Mouse (Mus musculus) ES-Bruce4 (cell line): ENCODE measurements around the gene Chrna10. TPM values are rescaled to one million over a fixed set of nuclear protein-coding genes. Genes with fewer than 3 reads are reported as not detected.

Source experiments
- H3K27ac ChIP-seq: 2 replicates; pipeline ENCODE4 v1.5.1; 2012; ENCODE audit warnings: low read length, inconsistent platforms; ENCODE audit not compliant: insufficient read depth
- H3K27me3 ChIP-seq: 2 replicates; pipeline ENCODE4 v1.6.1; 2012; ENCODE audit warnings: mild to moderate bottlenecking, low read length, inconsistent platforms; ENCODE audit not compliant: control insufficient read depth, poor library complexity, insufficient read depth, severe bottlenecking
- H3K36me3 ChIP-seq: 2 replicates; pipeline ENCODE4 v1.6.1; 2012; ENCODE audit warnings: inconsistent platforms, mild to moderate bottlenecking, low read length, moderate library complexity; ENCODE audit not compliant: control insufficient read depth, poor library complexity, insufficient read depth, severe bottlenecking
- H3K4me1 ChIP-seq: one replicate; pipeline ENCODE4 v1.8.1; 2011; ENCODE audit warnings: low read length; ENCODE audit not compliant: control insufficient read depth, insufficient read depth
- H3K4me3 ChIP-seq: 2 replicates; pipeline ENCODE4 v1.5.1; 2011; ENCODE audit warnings: low read depth, mild to moderate bottlenecking, low read length
- H3K9ac ChIP-seq: 2 replicates; pipeline ENCODE4 v1.6.1; 2012; ENCODE audit warnings: low read depth, mild to moderate bottlenecking, inconsistent platforms; ENCODE audit not compliant: poor library complexity, severe bottlenecking
- H3K9me3 ChIP-seq: replicated peaks from 2 replicates; pipeline ENCODE4 v1.6.1; 2012; ENCODE audit warnings: mild to moderate bottlenecking, low read length, inconsistent platforms; ENCODE audit not compliant: control insufficient read depth, poor library complexity, insufficient read depth, severe bottlenecking
- CTCF ChIP-seq: IDR thresholded peaks from one replicate; pipeline ENCODE4 v1.8.1; 2011; ENCODE audit warnings: low read depth, low read length
- EP300 ChIP-seq: IDR thresholded peaks from 2 replicates; pipeline ENCODE4 v1.6.1; 2011; ENCODE audit warnings: low read depth, low read length; ENCODE audit not compliant: insufficient read depth
- POLR2A ChIP-seq: IDR thresholded peaks from one replicate; pipeline ENCODE4 v1.8.1; 2011; ENCODE audit warnings: low read length; ENCODE audit not compliant: insufficient read depth
- polyA plus RNA-seq: library from polyadenylated mRNA; stranded (reverse); fragments of >200 nt; gene quantifications from 2 replicates; pipeline ENCODE4 v1.2.4, GENCODE M21; 2011; ENCODE audit warnings: low read depth; ENCODE audit not compliant: missing spikeins, insufficient read depth, insufficient read length

Gene Chrna10
- polyA plus RNA-seq, 1 experiment = not detected

DNA sequence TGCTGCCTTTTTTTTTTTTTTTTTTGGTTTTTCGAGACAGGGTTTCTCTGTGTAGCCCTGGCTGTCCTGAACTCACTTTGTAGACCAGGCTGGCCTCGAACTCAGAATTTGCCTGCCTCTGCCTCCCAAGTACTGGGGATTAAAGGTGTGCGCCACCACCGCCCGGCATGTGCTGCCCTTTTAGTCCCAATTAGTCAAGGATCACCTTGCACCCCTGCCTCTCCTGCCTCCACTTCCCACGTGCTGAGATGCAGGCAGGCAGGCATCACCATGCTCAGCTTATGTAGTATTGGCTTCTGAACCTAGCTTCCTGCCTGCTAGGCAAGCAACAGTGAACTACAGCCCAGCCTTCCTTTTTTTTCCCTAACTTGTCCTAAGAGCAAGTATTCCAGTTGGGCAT lies 754 bp upstream of the Chrna10 start:
- H3K27me3 ChIP-seq = no peaks in the 10 kb centered on the region
- H3K9ac ChIP-seq = no peak overlapping the region
- no peak for TF ChIP-seq CTCF
- no peak for TF ChIP-seq EP300
- no peak for TF ChIP-seq POLR2A
- peaks cover 27% of the 10 kb centered on the region for H3K36me3 ChIP-seq
- H3K9me3 ChIP-seq = no peaks in the 10 kb centered on the region
- H3K4me3 ChIP-seq = no peak overlapping the region
- H3K4me1 ChIP-seq = no peaks in the 10 kb centered on the region
- H3K27ac ChIP-seq = no peak overlapping the region

DNA sequence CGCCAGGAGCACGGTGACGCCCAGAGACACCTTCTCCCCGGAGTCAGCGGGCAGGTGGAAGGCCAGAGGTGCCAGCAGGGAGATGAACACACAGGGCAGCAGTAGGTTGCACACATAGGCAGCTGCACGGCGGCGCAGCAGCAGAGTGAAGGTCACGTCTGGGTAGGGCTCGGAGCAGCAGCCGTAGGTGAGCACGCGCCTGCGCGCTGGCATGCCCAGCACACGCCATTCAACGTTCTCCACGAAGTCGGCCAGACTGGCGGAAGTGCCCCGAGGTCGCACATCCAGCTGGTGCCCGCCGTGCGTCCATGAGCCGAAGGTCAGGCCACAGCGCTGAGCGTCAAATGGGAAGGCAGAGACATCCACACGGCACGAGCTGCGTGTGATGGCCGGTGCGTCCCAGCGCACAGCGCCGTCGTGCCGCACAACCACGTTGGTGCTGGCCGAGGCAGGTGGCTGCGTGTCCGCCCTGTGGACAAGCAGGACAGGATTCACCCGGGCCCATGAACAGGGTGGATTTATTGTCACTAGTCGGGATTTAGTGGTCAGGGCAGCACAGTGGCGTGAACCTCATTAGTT lies 3.4 kb downstream of the Chrna10 start:
- H3K36me3 ChIP-seq = no peaks in the 10 kb centered on the region
- H3K4me1 ChIP-seq = no peaks in the 10 kb centered on the region
- TF ChIP-seq EP300 = no peak
- no peak for TF ChIP-seq POLR2A
- no peak for TF ChIP-seq CTCF
- H3K9me3 ChIP-seq = no peaks in the 10 kb centered on the region
- no peak overlapping the region for H3K9ac ChIP-seq
- H3K27ac ChIP-seq = no peak overlapping the region
- H3K4me3 ChIP-seq = peak overlapping the region; percentile 20
- H3K27me3 ChIP-seq = no peaks in the 10 kb centered on the region

DNA sequence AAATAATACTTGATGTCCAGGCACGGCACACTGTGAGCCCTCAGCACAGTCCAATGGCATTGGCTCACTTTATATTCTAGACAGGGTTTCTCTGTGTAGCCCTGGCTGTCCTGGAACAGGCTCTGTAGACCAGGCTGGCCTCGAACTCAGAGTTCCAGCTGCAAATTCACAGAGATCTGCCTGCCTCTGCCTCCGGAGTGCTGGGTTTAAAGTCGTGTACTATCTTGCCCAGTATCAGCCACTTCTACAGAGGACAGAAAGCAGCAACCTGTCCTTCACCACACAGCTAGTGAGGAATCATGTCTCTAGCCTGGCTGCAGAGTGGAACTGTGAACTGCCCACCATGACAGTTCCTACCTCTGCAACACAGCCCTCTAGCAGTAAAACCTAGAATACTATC lies 6.9 kb downstream of the Chrna10 start:
- no peak overlapping the region for H3K9ac ChIP-seq
- H3K4me3 ChIP-seq = no peak overlapping the region
- H3K27ac ChIP-seq = no peak overlapping the region
- H3K4me1 ChIP-seq = no peaks in the 10 kb centered on the region
- no peaks in the 10 kb centered on the region for H3K9me3 ChIP-seq
- TF ChIP-seq EP300 (no peak), CTCF (no peak), POLR2A (no peak)
- H3K27me3 ChIP-seq = no peaks in the 10 kb centered on the region
- no peaks in the 10 kb centered on the region for H3K36me3 ChIP-seq

DNA sequence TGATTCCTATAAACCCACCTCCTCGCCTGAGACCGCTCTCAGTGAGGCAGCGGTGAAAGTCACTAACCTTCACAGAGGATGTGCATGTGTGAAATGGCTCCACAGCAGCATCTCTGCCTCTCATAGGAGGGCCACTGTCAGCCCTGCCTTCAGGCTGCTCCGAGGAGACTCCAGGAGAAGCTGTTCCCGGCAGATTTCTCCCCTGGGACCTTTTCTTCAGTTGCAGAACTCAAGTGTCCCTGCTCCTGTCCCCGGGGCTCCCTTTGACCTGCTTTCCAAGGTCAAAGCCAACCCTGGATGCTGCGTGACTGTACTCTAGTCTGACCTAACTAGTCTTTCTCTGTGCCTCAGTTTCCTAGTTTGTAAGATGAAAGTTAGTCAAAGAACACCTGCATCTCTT lies 7.5 kb downstream of the Chrna10 start, which contains the start of gene Art5:
Art5 (minus strand) TSS at position 319 of the 400 bp plus-strand sequence.
- Histone ChIP-seq H3K4me1 (no peaks in the 10 kb centered on the region), H3K27me3 (no peaks in the 10 kb centered on the region), H3K36me3 (no peaks in the 10 kb centered on the region), H3K9ac (no peak within 1 kb of the TSS), H3K27ac (no peak within 1 kb of the TSS), H3K4me3 (no peak within 1 kb of the TSS), H3K9me3 (no peaks in the 10 kb centered on the region)
- no peak for TF ChIP-seq EP300
- no peak for TF ChIP-seq POLR2A
- TF ChIP-seq CTCF = no peak

DNA sequence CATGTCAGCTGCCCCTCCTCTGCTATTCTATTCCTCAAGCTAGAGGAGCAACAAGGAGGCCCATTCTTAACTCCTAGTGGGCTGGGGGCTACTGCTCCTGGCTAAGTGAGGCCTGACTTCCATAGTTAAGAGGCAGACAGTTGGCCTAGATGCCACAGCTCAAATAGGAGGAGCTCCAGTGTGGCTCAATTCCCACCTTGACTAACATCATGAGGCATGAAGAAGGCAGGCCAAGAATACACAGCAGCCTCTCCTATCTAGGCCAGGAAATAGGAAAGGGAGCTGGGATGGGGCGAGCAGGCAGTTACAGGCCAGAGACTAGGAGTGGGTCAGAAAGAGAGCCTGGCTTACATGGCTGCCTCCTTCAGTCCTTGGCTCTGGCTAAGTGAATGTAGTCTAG lies 8.4 kb downstream of the Chrna10 start:
- Histone ChIP-seq H3K9ac (no peak overlapping the region), H3K9me3 (no peaks in the 10 kb centered on the region), H3K27ac (no peak overlapping the region), H3K27me3 (no peaks in the 10 kb centered on the region), H3K4me1 (no peaks in the 10 kb centered on the region), H3K36me3 (no peaks in the 10 kb centered on the region), H3K4me3 (no peak overlapping the region)
- TF ChIP-seq CTCF (no peak), POLR2A (no peak), EP300 (no peak)

DNA sequence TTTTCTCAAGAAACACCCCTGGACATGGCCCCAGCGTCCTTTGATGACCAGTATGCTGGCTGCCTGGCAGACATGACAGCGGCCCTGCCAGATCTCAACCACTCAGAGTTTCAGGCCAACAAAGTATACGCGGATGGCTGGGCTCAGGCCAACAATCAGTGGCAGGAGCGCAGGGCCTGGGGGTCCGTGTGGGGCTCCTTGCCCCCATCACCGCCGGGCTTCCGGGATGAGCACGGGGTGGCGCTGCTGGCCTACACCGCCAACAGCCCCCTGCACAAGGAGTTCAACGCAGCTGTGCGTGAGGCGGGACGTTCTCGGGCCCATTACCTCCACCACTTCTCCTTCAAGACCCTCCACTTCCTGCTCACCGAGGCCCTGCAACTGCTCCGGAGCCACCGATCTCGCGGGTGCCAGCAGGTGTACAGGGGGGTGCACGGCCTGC lies 9.9 kb downstream of the Chrna10 start:
- no peak overlapping the region for H3K27ac ChIP-seq
- no peaks in the 10 kb centered on the region for H3K27me3 ChIP-seq
- no peaks in the 10 kb centered on the region for H3K36me3 ChIP-seq
- H3K4me1 ChIP-seq = peaks cover 3% of the 10 kb centered on the region
- no peaks in the 10 kb centered on the region for H3K9me3 ChIP-seq
- TF ChIP-seq POLR2A (no peak), CTCF (peak; percentile 45), EP300 (no peak)
- peak overlapping the region; percentile 67 for H3K9ac ChIP-seq
- H3K4me3 ChIP-seq = peak overlapping the region; percentile 59
